Mouse (Mus musculus) testis, adult 2 months (tissue): ENCODE results near the gene Kcnn4.

Experiments
- CTCF ChIP-seq: fragments of 200-500 bp; IDR thresholded peaks from 2 replicates; pipeline ENCODE4 v1.5.1; 2012; ENCODE audit warnings: low read depth, mild to moderate bottlenecking, inconsistent platforms, low read length, moderate library complexity; ENCODE audit not compliant: control insufficient read depth, insufficient read depth, insufficient replicate concordance
- POLR2A ChIP-seq: fragments of 200-500 bp; IDR thresholded peaks from 2 replicates; pipeline ENCODE4 v1.6.1; 2012; ENCODE audit warnings: low read depth, mild to moderate bottlenecking, inconsistent platforms, low read length, moderate library complexity; ENCODE audit not compliant: control insufficient read depth

DNA sequence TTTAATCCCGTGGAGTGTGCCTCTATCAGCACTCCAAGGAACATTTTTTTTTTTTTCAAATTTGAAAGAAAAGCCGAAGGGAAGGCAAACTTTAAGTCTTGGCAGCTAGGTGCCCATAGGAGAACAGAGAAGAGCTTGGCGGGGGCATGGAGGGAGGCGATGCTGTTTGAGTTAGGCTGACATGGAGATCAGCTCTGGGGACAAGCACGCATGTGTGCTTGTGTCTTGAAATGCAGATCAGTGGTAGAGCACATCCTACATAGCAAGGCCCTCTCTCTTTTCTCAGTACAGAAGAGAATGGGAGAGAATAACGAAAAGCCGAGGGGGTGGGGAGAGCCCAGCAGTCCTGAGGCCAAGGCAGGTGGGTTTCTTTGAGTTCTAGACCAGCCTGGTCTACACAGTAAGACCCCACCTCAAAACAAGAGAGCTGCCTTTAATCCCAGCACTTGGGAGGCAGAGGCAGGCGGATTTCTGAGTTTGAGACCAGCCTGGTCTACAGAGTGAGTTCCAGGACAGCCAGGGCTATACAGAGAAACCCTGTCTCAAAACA, 28.4 kb downstream of the Kcnn4 start:
- TF ChIP-seq POLR2A, result no peak
- no peak for TF ChIP-seq CTCF
